Mouse (Mus musculus) kidney, embryonic 14.5 days (tissue): ENCODE data around the gene Arcn1. TPM values are rescaled to one million over a fixed set of nuclear protein-coding genes. Genes with fewer than 3 reads are reported as not detected.
A peak's percentile ranks its signal among the peaks of the same experiment; 100 is the strongest.

Experiments
- ATAC-seq: fragments of 200-750 bp; cut with Nextera tagmentation; 2 replicates; pipeline ENCODE4 v1.8.0; 2017; ENCODE audit warnings: moderate number of reproducible peaks, mild to moderate bottlenecking, moderate TSS enrichment, moderate library complexity; ENCODE audit not compliant: low FRiP score, low TSS enrichment
- H3K27ac ChIP-seq: fragments of 300-500 bp; sonication (generic); 2 replicates; pipeline ENCODE4 v1.5.1; 2014; ENCODE audit warnings: low read depth, mild to moderate bottlenecking, low read length, moderate library complexity, mixed read lengths
- H3K27me3 ChIP-seq: fragments of 300-500 bp; sonication (generic); 2 replicates; pipeline ENCODE4 v1.6.1; 2014; ENCODE audit warnings: mild to moderate bottlenecking, low read length; ENCODE audit not compliant: control insufficient read depth, insufficient read depth
- H3K36me3 ChIP-seq: fragments of 300-500 bp; sonication (generic); 2 replicates; pipeline ENCODE4 v1.6.1; 2014; ENCODE audit warnings: low read length, mixed read lengths; ENCODE audit not compliant: control insufficient read depth, insufficient read depth
- H3K4me1 ChIP-seq: fragments of 300-500 bp; sonication (generic); 2 replicates; pipeline ENCODE4 v1.6.1; 2014; ENCODE audit warnings: low read length, mixed read lengths; ENCODE audit not compliant: control insufficient read depth, insufficient read depth
- H3K4me2 ChIP-seq: fragments of 300-500 bp; sonication (generic); replicated peaks from 2 replicates; pipeline ENCODE4 v1.6.1; 2014; ENCODE audit warnings: low read depth, mild to moderate bottlenecking, low read length
- H3K4me3 ChIP-seq: fragments of 300-500 bp; sonication (generic); 2 replicates; pipeline ENCODE4 v1.5.1; 2014; ENCODE audit warnings: mild to moderate bottlenecking, low read length
- H3K9ac ChIP-seq: fragments of 300-500 bp; sonication (generic); 2 replicates; pipeline ENCODE4 v1.6.1; 2014; ENCODE audit warnings: low read depth, mild to moderate bottlenecking, low read length, moderate library complexity
- H3K9me3 ChIP-seq: fragments of 300-500 bp; sonication (generic); 2 replicates; pipeline ENCODE4 v1.6.1; 2016; ENCODE audit warnings: low read length; ENCODE audit not compliant: control insufficient read depth
- WGBS: fragments of 180-500 bp; shearing (Covaris S2); extraction: QIAGEN DNeasy Blood & Tissue Kit; methylation state at CpG from one replicate; pipeline ENCODE4 v1.1.7; 2014; 5-methylcytosine and 5-hydroxymethylcytosine counted together
- polyA plus RNA-seq: library from polyadenylated mRNA; unstranded; fragments of >200 nt; fragmentation: Nextera tagmentation; extraction: Ambion mirVana; gene quantifications from 2 replicates; pipeline ENCODE4 v1.2.1, GENCODE M21; 2014

The Arcn1 gene
- polyA plus RNA-seq, 1 experiment from 2014 or later = 219 TPM

- Histone ChIP-seq H3K9me3 (no peaks in the 10 kb centered on the region), H3K9ac (no peak overlapping the region), H3K4me1 (no peaks in the 10 kb centered on the region), H3K27ac (peak overlapping the region; percentile 42; the same call in 1 of the 2 replicates), H3K27me3 (no peaks in the 10 kb centered on the region), H3K4me2 (no peak overlapping the region), H3K4me3 (no peak overlapping the region), H3K36me3 (peaks cover 54% of the 10 kb centered on the region)
- no peak for ATAC-seq
- 75% methylated on average over 21 of the region's 21 CpGs for WGBS
Observed at GRCm38 (mm10) chr9:44691671-44692520, 75.7 kb downstream of the Arcn1 start.

Other genes with a start within 250 kb of the Arcn1 start
- not detected in 2 replicates for gene Cxcr5, start 206.0 kb downstream of the Arcn1 start, polyA plus RNA-seq
- 28.2 and 29.1 TPM in 2 replicates for gene Ddx6, start 163.0 kb downstream of the Arcn1 start, polyA plus RNA-seq
- gene Treh, start 94.6 kb downstream of the Arcn1 start, polyA plus RNA-seq = not detected in 2 replicates
- 24.9 and 28.7 TPM in 2 replicates for gene Phldb1, start 32.6 kb downstream of the Arcn1 start, polyA plus RNA-seq
- 122 and 131 TPM in 2 replicates for gene Ift46, start 63 bp upstream of the Arcn1 start, polyA plus RNA-seq
- 8.1 and 10.8 TPM in 2 replicates for gene Tmem25, start 31.5 kb upstream of the Arcn1 start, polyA plus RNA-seq
- gene Ttc36, start 35.2 kb upstream of the Arcn1 start, polyA plus RNA-seq = 22.5 and 31.0 TPM in 2 replicates
- gene Kmt2a, start 113.5 kb upstream of the Arcn1 start, polyA plus RNA-seq = 14.9 and 15.2 TPM in 2 replicates
- gene Atp5l, start 152.9 kb upstream of the Arcn1 start, polyA plus RNA-seq = 674 and 931 TPM in 2 replicates
- gene Ube4a, start 197.8 kb upstream of the Arcn1 start, polyA plus RNA-seq = 25.6 and 38.2 TPM in 2 replicates
- gene Cd3g, start 212.6 kb upstream of the Arcn1 start, polyA plus RNA-seq = not detected in 2 replicates
- not detected in 2 replicates for gene Cd3d, start 213.9 kb upstream of the Arcn1 start, polyA plus RNA-seq
- gene Cd3e, start 241.8 kb upstream of the Arcn1 start, polyA plus RNA-seq = not detected in 2 replicates